Mouse (Mus musculus) midbrain, embryonic 10.5 days (tissue): ENCODE data around the gene Gm28305. TPM values are rescaled to one million over a fixed set of nuclear protein-coding genes. Genes with fewer than 3 reads are reported as not detected.

ENCODE experiments used
- DNase-seq: peaks from one replicate; pipeline ENCODE4 v3.0.0-alpha.2; 2017; ENCODE audit warnings: low spot score
- H3K27ac ChIP-seq: fragments of 300-500 bp; sonication (generic); replicated peaks from 2 replicates; pipeline ENCODE4 v1.5.1; 2016; ENCODE audit warnings: mild to moderate bottlenecking
- H3K27me3 ChIP-seq: fragments of 300-500 bp; sonication (generic); 2 replicates; pipeline ENCODE4 v1.6.1; 2016; ENCODE audit warnings: low read depth, mild to moderate bottlenecking; ENCODE audit not compliant: poor library complexity, severe bottlenecking
- H3K36me3 ChIP-seq: fragments of 300-500 bp; sonication (generic); 2 replicates; pipeline ENCODE4 v1.6.1; 2016; ENCODE audit warnings: mild to moderate bottlenecking, moderate library complexity
- H3K4me1 ChIP-seq: fragments of 300-500 bp; sonication (generic); 2 replicates; pipeline ENCODE4 v1.6.1; 2016
- H3K4me3 ChIP-seq: fragments of 300-500 bp; sonication (generic); 2 replicates; pipeline ENCODE4 v1.5.1; 2016; ENCODE audit warnings: mild to moderate bottlenecking, moderate library complexity
- H3K9me3 ChIP-seq: fragments of 300-500 bp; sonication (generic); replicated peaks from 2 replicates; pipeline ENCODE4 v1.6.1; 2016; ENCODE audit warnings: mild to moderate bottlenecking
- WGBS: fragments of 180-500 bp; shearing (Covaris S2); methylation state at CpG from one replicate; pipeline ENCODE4 v1.1.7; 2016; 5-methylcytosine and 5-hydroxymethylcytosine counted together
- polyA plus RNA-seq: library from polyadenylated mRNA; unstranded; fragments of >200 nt; fragmentation: Nextera tagmentation; extraction: Ambion mirVana; gene quantifications from 2 replicates; pipeline ENCODE4 v1.2.1, GENCODE M21; 2016

The Gm28305 gene
- polyA plus RNA-seq: not detected in 2 replicates

DNA sequence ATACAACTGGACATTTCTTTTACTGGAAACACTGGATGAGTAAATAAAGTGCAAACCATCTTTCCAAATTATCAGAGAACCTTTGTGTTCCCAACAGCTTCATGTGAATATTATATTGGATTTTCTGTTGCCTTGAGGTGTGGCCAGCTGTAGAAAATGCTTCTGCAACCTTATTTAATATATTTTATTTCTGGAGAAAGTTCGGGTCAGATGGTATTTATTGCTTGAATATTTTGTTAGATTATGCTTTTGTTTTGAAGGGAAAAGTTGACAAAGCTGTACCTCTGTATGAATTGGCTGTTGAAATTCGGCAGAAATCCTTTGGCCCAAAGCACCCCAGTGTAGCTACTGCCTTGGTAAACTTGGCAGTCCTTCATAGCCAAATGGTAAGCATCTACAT lies at the start of gene Gm28305:
Gene Gm28305 (plus strand): TSS at position 301 of the 400 bp plus-strand sequence.
- DNase-seq: no peak
- Histone ChIP-seq H3K4me3 (no peak within 1 kb of the TSS), H3K9me3 (no peaks in the 10 kb centered on the region), H3K27ac (no peak within 1 kb of the TSS), H3K36me3 (peaks cover 17% of the 10 kb centered on the region), H3K4me1 (peaks cover 2% of the 10 kb centered on the region; the same call in 1 of the 2 replicates), H3K27me3 (no peaks in the 10 kb centered on the region)
- 75% methylated on average over 2 of the region's 2 CpGs for WGBS

DNA sequence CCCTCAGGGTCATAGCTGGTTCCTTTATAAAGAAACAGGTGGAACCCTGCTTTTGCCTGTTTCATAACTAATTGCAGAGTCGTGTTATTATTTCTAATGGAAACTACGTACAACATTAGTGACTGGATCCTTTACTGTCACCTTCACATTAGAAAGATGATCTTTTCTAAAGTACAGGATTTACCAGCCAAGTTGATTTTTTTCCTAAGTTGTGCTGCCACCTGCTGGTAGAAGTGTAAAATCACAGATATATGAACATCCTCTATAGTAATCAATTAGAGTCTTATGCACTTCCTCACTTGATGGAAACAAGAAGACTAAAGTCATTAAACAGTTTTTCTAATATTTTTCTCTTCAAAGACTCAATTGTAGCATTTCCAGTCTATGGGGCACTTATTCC lies 44.0 kb upstream of the Gm28305 start:
- WGBS: 22% methylated on average over 2 of the region's 2 CpGs

DNA sequence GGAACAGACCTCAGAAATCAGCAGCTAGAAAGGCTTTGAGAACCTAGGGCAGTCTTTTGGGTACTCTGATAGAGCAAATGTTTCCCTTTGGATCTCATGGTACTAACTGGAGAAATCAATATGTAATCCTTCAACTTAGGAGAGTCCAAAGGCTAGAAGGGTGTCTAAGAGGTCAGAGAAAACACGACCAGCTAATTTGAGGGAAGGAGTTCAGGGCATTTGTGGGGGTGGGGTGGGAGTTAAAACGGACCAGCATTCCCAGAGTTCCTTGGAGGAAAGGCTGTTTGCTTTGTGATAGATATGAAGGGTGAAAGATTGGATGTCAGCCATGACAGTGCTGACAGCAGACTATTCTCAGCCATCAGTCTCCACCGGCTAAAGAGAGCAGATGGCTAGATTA lies 39.9 kb upstream of the Gm28305 start:
- Histone ChIP-seq H3K27ac (no peak overlapping the region), H3K27me3 (peaks cover 13% of the 10 kb centered on the region), H3K4me1 (peaks cover 32% of the 10 kb centered on the region), H3K4me3 (no peak overlapping the region), H3K9me3 (no peaks in the 10 kb centered on the region), H3K36me3 (peaks cover 3% of the 10 kb centered on the region)
- no peak for DNase-seq
- 72% methylated on average over 3 of the region's 3 CpGs for WGBS

More for the DNA sequence above, 44.0 kb upstream of the Gm28305 start:
- H3K27ac ChIP-seq: no peak overlapping the region
- no peaks in the 10 kb centered on the region for H3K9me3 ChIP-seq
- no peaks in the 10 kb centered on the region for H3K36me3 ChIP-seq
- peak; percentile 21 for DNase-seq
- peaks cover 13% of the 10 kb centered on the region for H3K27me3 ChIP-seq
- H3K4me1 ChIP-seq: peaks cover 15% of the 10 kb centered on the region
- no peak overlapping the region for H3K4me3 ChIP-seq

DNA sequence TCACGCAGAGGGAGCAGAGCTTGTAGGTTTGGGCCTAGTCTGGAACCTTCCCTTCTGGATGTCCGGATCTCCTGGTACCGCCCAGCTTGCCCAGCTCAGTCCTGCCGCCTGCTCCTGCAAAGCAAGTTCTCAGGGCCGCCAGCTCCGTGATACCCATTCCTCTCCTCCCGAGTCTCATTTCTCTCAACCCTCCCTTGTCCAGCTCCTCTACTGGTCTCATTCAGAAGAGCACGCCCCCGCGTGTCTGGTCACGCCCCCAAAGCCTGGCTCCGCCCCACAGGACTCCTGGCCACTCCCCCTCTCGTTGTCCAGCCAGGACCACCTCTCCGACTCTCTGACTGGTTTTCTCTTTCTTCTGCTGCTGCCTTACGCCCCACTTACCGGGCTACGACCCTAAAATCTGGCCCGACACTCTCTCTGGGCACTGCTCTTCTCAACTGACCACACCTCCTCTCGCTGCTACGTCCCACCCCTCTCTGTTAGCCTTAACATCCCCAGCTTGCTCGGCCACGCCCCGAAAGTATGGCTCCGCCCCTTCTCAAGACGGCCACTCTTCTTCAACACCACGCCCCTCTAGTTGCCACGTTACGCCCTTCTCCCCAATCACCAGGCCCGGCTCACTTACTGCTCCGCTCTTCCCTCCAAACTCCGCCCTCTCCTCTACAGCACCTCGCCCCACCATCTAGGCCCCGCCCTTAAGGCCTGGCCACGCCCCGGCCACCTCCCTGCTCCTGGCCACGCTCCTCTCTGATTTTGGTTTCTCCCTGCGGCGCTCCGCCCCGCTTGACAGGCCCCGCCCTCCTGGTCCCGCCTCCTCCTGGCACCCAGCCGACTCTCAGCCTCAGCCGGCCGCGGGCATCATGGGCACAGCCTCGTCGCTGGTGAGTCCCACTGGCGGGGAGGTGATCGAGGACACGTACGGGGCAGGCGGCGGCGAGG lies 38.3 kb upstream of the Gm28305 start, which contains the start of gene Nphp3:
Gene Nphp3 (plus strand): TSS at position 624 of the 939 bp plus-strand sequence.
- 1% methylated on average over 55 of the region's 55 CpGs for WGBS
- H3K27me3 ChIP-seq: peaks cover 13% of the 10 kb centered on the region
- DNase-seq: peak; percentile 99
- H3K36me3 ChIP-seq: peaks cover 12% of the 10 kb centered on the region
- no peaks in the 10 kb centered on the region for H3K9me3 ChIP-seq
- peak within 1 kb of the TSS; percentile 86 for H3K27ac ChIP-seq
- peaks cover 32% of the 10 kb centered on the region for H3K4me1 ChIP-seq
- peak within 1 kb of the TSS; percentile 81 for H3K4me3 ChIP-seq

DNA sequence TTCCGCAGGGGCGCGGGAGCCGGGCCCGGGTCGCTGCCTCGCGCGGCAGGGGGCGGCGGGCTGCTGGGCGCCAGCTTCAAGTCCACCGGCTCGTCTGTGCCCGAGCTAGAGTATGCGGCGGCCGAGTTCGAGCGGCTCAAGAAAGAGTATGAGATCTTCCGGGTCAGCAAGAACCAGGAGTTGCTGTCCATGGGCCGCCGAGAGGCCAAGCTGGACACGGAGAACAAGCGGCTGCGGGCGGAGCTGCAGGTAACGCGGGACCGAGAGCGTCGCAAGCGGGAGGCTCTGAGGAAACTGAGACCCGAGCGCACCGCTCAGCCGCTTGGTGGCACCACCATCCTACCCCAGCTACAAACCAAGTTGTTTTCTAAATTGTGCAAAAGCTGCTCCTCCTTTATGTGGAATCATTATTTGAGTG lies 37.5 kb upstream of the Gm28305 start:
- 0% methylated on average over 37 of the region's 37 CpGs for WGBS
- peak overlapping the region; percentile 81 for H3K4me3 ChIP-seq
- H3K9me3 ChIP-seq: no peaks in the 10 kb centered on the region
- peak overlapping the region; percentile 86 for H3K27ac ChIP-seq
- H3K27me3 ChIP-seq: peaks cover 11% of the 10 kb centered on the region
- DNase-seq: peak; percentile 82
- H3K36me3 ChIP-seq: peaks cover 12% of the 10 kb centered on the region
- H3K4me1 ChIP-seq: peaks cover 32% of the 10 kb centered on the region

DNA sequence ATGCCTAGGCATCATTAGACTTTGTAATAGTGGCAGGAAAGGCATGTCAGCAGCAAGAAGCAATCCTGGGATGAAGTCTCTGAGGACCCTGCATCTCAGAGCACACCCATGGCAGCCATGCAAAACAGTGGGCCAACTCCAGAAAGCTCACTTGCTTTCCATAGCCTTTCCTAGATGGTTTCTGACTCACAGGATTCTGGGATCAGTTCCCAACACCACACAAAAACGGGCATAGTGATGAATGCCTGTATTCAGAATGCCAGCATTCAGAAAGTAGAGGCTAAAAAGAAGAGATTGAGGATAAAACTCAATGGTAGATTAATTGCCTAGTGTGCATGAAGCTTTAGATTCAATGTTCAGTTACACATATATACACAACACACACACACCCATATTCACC lies 25.9 kb upstream of the Gm28305 start:
- no peaks in the 10 kb centered on the region for H3K9me3 ChIP-seq
- no peak for DNase-seq
- H3K36me3 ChIP-seq: peaks cover 22% of the 10 kb centered on the region
- no peak overlapping the region for H3K27ac ChIP-seq
- no peaks in the 10 kb centered on the region for H3K4me1 ChIP-seq
- no peak overlapping the region for H3K4me3 ChIP-seq
- H3K27me3 ChIP-seq: no peaks in the 10 kb centered on the region
- WGBS: 83% methylated on average over 1 of the region's 1 CpGs

DNA sequence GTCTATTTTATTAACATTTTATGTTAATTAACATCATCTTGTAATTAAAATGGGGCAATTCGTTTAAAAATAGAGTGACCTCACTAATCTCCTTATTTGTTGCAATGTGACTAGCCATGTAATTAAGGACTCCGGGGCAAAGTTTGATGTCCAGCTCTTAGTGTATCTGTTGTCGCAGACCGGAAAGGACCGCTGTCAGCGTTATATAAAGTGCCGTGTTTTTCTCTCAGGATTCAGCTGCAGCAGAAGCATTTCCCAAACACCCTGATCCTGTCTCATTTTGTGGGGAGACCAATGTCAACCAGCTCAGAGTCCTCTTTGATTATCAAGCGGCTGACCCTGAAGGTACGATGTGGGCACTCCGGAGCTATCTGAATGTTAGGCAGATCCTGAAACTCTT lies 19.4 kb upstream of the Gm28305 start:
- Histone ChIP-seq H3K27me3 (no peaks in the 10 kb centered on the region), H3K4me1 (no peaks in the 10 kb centered on the region), H3K9me3 (no peaks in the 10 kb centered on the region), H3K36me3 (peaks cover 43% of the 10 kb centered on the region), H3K27ac (no peak overlapping the region), H3K4me3 (no peak overlapping the region)
- DNase-seq: no peak
- WGBS: 94% methylated on average over 10 of the region's 10 CpGs

DNA sequence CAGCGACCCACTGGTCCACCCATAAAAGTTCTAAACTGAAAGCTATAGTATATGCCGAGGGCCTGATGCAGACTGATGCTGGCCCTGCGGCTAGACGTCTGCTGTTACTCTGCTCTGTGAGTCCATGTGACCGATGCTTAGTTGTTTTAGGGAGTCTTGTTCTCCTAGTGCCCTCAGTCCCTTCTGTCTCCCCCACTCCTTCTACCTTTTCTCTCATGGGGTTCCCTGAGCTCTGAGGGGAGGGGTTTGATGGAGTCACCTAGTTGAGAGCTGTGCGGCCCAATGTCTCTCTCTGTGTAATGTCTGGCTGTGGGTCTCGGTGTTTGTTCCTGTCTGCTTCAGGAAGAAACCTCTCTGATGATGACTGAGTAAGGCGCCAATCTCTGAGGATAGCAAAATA lies 13.3 kb upstream of the Gm28305 start:
- H3K4me3 ChIP-seq: no peak overlapping the region
- no peak overlapping the region for H3K27ac ChIP-seq
- DNase-seq: no peak
- H3K27me3 ChIP-seq: no peaks in the 10 kb centered on the region
- H3K36me3 ChIP-seq: peaks cover 44% of the 10 kb centered on the region
- H3K9me3 ChIP-seq: peaks cover 2% of the 10 kb centered on the region; the same call in 1 of the 2 replicates
- 89% methylated on average over 8 of the region's 8 CpGs for WGBS
- H3K4me1 ChIP-seq: no peaks in the 10 kb centered on the region

DNA sequence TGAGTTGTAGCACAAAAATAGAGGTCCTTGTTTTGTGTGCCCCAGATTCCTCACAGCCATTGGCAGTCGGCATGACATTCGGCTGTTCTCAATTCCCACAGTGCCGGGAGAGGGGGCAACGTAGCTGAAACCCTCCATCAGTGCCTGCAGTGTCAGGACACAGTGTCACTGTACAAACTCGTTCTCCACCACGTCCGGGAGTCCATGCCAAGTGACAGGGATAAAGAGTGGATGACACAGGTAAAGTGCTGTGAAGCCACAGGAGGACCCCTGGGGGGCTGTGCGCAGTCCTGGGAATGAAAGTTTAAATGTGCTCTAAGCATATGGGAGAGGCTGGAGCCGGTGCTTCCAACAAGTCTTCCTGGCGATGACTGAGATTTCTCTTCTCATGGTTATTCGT lies 10.6 kb upstream of the Gm28305 start:
- no peaks in the 10 kb centered on the region for H3K4me1 ChIP-seq
- no peak overlapping the region for H3K27ac ChIP-seq
- no peak for DNase-seq

DNA sequence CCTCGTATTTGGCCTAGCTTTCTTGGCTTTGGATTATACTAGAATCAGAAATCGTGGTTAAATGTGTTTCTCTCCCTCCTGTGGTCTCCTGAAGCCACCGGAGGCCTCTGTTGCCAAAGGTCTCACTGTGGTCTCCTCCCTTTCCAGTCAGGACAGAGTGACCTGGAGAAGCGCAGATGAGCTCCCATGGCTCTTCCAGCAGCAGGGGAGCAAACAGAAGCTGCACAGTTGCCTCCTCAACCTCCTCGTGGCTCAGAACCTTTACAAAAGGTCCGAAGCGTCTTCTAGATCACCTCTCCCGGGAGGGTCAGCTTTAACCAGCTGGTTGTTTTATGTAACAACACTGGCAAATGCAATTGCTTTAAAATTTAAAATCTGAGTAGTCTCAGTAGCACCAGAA lies 6.2 kb upstream of the Gm28305 start:
- 81% methylated on average over 8 of the region's 8 CpGs for WGBS
- peaks cover 14% of the 10 kb centered on the region for H3K36me3 ChIP-seq
- DNase-seq: no peak
- H3K4me1 ChIP-seq: peaks cover 5% of the 10 kb centered on the region; the same call in 1 of the 2 replicates
- H3K4me3 ChIP-seq: no peak overlapping the region
- no peaks in the 10 kb centered on the region for H3K27me3 ChIP-seq
- no peaks in the 10 kb centered on the region for H3K9me3 ChIP-seq
- no peak overlapping the region for H3K27ac ChIP-seq

More for the DNA sequence above, 10.6 kb upstream of the Gm28305 start:
- Histone ChIP-seq H3K27me3 (no peaks in the 10 kb centered on the region), H3K4me3 (no peak overlapping the region), H3K9me3 (peaks cover 2% of the 10 kb centered on the region; the same call in 1 of the 2 replicates), H3K36me3 (peaks cover 36% of the 10 kb centered on the region)
- WGBS: 93% methylated on average over 11 of the region's 11 CpGs

DNA sequence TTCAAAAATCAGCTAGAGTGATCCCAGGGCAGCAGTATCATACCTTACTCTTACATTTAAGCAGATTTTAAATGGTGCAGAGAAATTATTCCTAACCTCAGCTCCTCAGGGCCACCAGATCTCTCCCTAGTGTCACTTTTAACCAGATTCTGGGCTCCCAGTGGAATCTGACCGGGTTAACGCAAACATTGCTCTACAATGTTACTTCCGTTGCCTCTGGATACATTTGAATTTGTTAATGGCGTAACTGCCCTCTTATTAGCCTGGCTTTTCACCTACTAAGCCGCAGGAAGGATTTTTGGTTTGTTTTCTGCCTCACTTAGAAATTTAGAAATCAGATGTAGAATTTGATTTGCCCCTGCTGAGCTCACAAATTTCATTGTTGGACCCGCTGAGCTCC lies 5.7 kb upstream of the Gm28305 start:
- no peaks in the 10 kb centered on the region for H3K9me3 ChIP-seq
- H3K27me3 ChIP-seq: no peaks in the 10 kb centered on the region
- H3K4me3 ChIP-seq: no peak overlapping the region
- no peak overlapping the region for H3K27ac ChIP-seq
- peaks cover 5% of the 10 kb centered on the region; the same call in 1 of the 2 replicates for H3K4me1 ChIP-seq
- no peak for DNase-seq
- peaks cover 14% of the 10 kb centered on the region for H3K36me3 ChIP-seq
- WGBS: 77% methylated on average over 6 of the region's 6 CpGs

DNA sequence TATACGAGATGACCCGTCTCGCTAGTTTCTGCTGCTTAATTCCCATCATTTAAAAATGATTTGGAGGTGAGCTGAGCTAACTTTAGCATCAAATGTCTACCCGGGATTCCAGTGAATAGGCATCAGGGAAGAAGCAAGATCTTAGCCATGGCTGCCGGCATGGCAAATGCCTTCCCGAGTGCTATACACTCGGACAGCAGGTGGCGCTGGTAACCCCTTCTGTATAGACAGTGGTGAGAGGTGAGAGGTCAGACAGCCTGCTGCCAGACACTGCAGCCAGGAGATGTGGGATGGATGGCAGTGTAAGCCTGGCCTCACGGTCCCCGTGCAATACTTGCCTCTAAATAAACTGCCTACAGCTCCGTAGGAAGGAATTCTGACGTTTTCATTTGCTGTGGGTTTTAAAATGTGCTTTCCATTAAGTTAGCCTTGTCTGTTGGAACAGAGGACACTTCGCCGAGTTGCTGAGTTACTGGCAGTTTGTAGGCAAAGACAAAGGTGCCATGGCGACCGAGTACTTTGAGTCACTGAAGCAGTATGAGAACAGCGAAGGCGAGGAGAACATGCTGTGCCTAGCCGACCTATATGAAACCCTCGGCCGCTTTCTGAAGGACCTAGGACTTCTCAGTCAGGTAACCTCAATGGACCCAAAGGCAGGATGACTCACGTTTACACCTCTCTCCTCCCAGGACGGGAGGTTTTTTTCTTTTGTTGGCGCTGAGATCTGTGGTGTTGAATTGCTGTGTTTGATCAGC lies 5.0 kb upstream of the Gm28305 start:
- Histone ChIP-seq H3K27me3 (no peaks in the 10 kb centered on the region), H3K4me3 (no peak overlapping the region), H3K36me3 (peaks cover 14% of the 10 kb centered on the region), H3K9me3 (no peaks in the 10 kb centered on the region), H3K4me1 (peaks cover 5% of the 10 kb centered on the region; the same call in 1 of the 2 replicates), H3K27ac (peak overlapping the region; percentile 28; the same call in 1 of the 2 replicates)
- 48% methylated on average over 24 of the region's 24 CpGs for WGBS
- peak; percentile 73 for DNase-seq
